Mouse (Mus musculus) cerebral cortex, adult 2 months (tissue): ENCODE measurements around the gene Slamf1.

Source experiments
- WGBS: fragments of 180-500 bp; shearing (Covaris S2); methylation state at CpG from one replicate; pipeline ENCODE4 v1.1.7; 2018; 5-methylcytosine and 5-hydroxymethylcytosine counted together

Gene Slamf1

GRCm38 (mm10) chr1:171766898-171767297, at the start of gene Slamf1:
Gene Slamf1, plus strand, starts transcription at chr1:171767127.
- 50% methylated on average over 6 of the region's 6 CpGs for WGBS

- WGBS = 86% methylated on average over 6 of the region's 6 CpGs
These were observed 32.0 kb upstream of the Slamf1 start for GRCm38 (mm10) chr1:171734898-171735297.

GRCm38 (mm10) chr1:171748127-171748969, 18.6 kb upstream of the Slamf1 start:
- WGBS = 84% methylated on average over 3 of the region's 3 CpGs

- 58% methylated on average over 5 of the region's 5 CpGs for WGBS
These were observed 5.0 kb upstream of the Slamf1 start for GRCm38 (mm10) chr1:171761853-171762448.

- WGBS = 73% methylated on average over 6 of the region's 6 CpGs
These were observed 4.1 kb downstream of the Slamf1 start for GRCm38 (mm10) chr1:171770996-171771395.

GRCm38 (mm10) chr1:171772121-171772735, 5.3 kb downstream of the Slamf1 start:
- WGBS = 82% methylated on average over 8 of the region's 8 CpGs

GRCm38 (mm10) chr1:171773232-171773989, 6.5 kb downstream of the Slamf1 start:
- 49% methylated on average over 10 of the region's 10 CpGs for WGBS

GRCm38 (mm10) chr1:171774266-171774665, 7.3 kb downstream of the Slamf1 start:
- WGBS = 79% methylated on average over 5 of the region's 5 CpGs

GRCm38 (mm10) chr1:171774678-171775077, 7.8 kb downstream of the Slamf1 start:
- WGBS = 56% methylated on average over 11 of the region's 11 CpGs

GRCm38 (mm10) chr1:171775781-171776180, 8.9 kb downstream of the Slamf1 start:
- WGBS = 51% methylated on average over 4 of the region's 4 CpGs

GRCm38 (mm10) chr1:171777026-171777425, 10.1 kb downstream of the Slamf1 start:
- WGBS = 71% methylated on average over 7 of the region's 7 CpGs

- WGBS = 62% methylated on average over 5 of the region's 5 CpGs
These were observed 15.5 kb downstream of the Slamf1 start for GRCm38 (mm10) chr1:171782287-171782915.

- 94% methylated on average over 1 of the region's 1 CpGs for WGBS
These were observed 18.9 kb downstream of the Slamf1 start for GRCm38 (mm10) chr1:171785871-171786270.

GRCm38 (mm10) chr1:171787281-171788015, 20.5 kb downstream of the Slamf1 start:
- 63% methylated on average over 6 of the region's 6 CpGs for WGBS

- 52% methylated on average over 12 of the region's 12 CpGs for WGBS
These were observed 21.7 kb downstream of the Slamf1 start for GRCm38 (mm10) chr1:171788461-171789283.

GRCm38 (mm10) chr1:171789407-171789806, 22.5 kb downstream of the Slamf1 start:
- 72% methylated on average over 3 of the region's 3 CpGs for WGBS

- 50% methylated on average over 3 of the region's 3 CpGs for WGBS
These were observed 24.6 kb downstream of the Slamf1 start for GRCm38 (mm10) chr1:171791491-171791890.

- 70% methylated on average over 2 of the region's 2 CpGs for WGBS
These were observed 29.3 kb downstream of the Slamf1 start for GRCm38 (mm10) chr1:171796185-171796584.

- WGBS = 77% methylated on average over 1 of the region's 1 CpGs
These were observed 30.9 kb downstream of the Slamf1 start for GRCm38 (mm10) chr1:171797840-171798239.

GRCm38 (mm10) chr1:171799648-171800047, 32.7 kb downstream of the Slamf1 start:
- 83% methylated on average over 4 of the region's 4 CpGs for WGBS
